Mouse (Mus musculus) ES-E14 (cell line): Measurements from ENCODE around the gene Tshz2. TPM values are rescaled to one million over a fixed set of nuclear protein-coding genes. Genes with fewer than 3 reads are reported as not detected.

ENCODE experiments used
- DNase-seq: peaks from one replicate; pipeline ENCODE4 v3.0.0-alpha.2; 2013; ENCODE audit warnings: low read depth, low spot score
- H3K27ac ChIP-seq: 2 replicates; pipeline ENCODE4 v1.5.1; 2012; ENCODE audit warnings: low read depth, mild to moderate bottlenecking, low read length, moderate library complexity, mixed read lengths; ENCODE audit not compliant: poor library complexity, insufficient read depth, severe bottlenecking
- H3K36me3 ChIP-seq: 2 replicates; pipeline ENCODE4 v1.6.1; 2012; ENCODE audit warnings: mild to moderate bottlenecking, low read length, moderate library complexity, mixed read lengths; ENCODE audit not compliant: control insufficient read depth, poor library complexity, insufficient read depth, severe bottlenecking
- H3K4me1 ChIP-seq, 2 experiments: fragments of 150-350 bp in 1 of 2; sonication (generic) in 1 of 2; 2 replicates each; pipeline ENCODE4 v1.6.1; 2012; ENCODE audit warnings: low read length in 2 of 2, mild to moderate bottlenecking in 1 of 2, mixed read lengths in 1 of 2; ENCODE audit not compliant: control insufficient read depth in 2 of 2, insufficient read depth in 2 of 2, poor library complexity in 1 of 2
- H3K4me3 ChIP-seq, 2 experiments: fragments of 150-350 bp in 1 of 2; sonication (generic) in 1 of 2; 2 replicates each; pipeline ENCODE4 v1.5.1; 2012; ENCODE audit warnings: low read length in 2 of 2, low read depth in 1 of 2, mild to moderate bottlenecking in 1 of 2, mixed read lengths in 1 of 2; ENCODE audit not compliant: insufficient read depth in 1 of 2, poor library complexity in 1 of 2, severe bottlenecking in 1 of 2
- H3K9ac ChIP-seq: 2 replicates; pipeline ENCODE4 v1.6.1; 2012; ENCODE audit warnings: low read depth, mild to moderate bottlenecking, low read length, mixed read lengths; ENCODE audit not compliant: poor library complexity, insufficient read depth, severe bottlenecking
- H3K9me3 ChIP-seq: fragments of 150-350 bp; sonication (generic); 2 replicates; pipeline ENCODE4 v1.6.1; 2012; ENCODE audit warnings: low read depth, mild to moderate bottlenecking, low read length; ENCODE audit not compliant: control insufficient read depth, insufficient read depth
- CHD2 ChIP-seq: IDR thresholded peaks from 2 replicates; pipeline ENCODE4 v1.6.1; 2014; ENCODE audit warnings: mild to moderate bottlenecking, low read depth, low read length, inconsistent platforms
- HCFC1 ChIP-seq: IDR thresholded peaks from 2 replicates; pipeline ENCODE4 v1.6.1; 2012; ENCODE audit warnings: low read length, inconsistent platforms, borderline replicate concordance; ENCODE audit not compliant: insufficient read depth
- MAFK ChIP-seq: IDR thresholded peaks from 2 replicates; pipeline ENCODE4 v1.6.1; 2014; ENCODE audit warnings: mild to moderate bottlenecking, low read depth, low read length, inconsistent platforms; ENCODE audit not compliant: insufficient read depth
- ZC3H11A ChIP-seq: IDR thresholded peaks from 2 replicates; pipeline ENCODE4 v1.6.1; 2012; ENCODE audit warnings: low read depth, mild to moderate bottlenecking, inconsistent platforms, low read length, borderline replicate concordance
- ZNF384 ChIP-seq: IDR thresholded peaks from 2 replicates; pipeline ENCODE4 v1.6.1; 2012; ENCODE audit warnings: low read depth, low read length, inconsistent platforms
- in situ Hi-C, 2 experiments: fragments of 600-800 bp; cut with MboI; formaldehyde crosslinking; loops; one replicate each; pipeline ENCODE4 v1.15.1; 2025; ENCODE audit warnings: low sequenced_read_pairs in 2 of 2, inconsistent platforms in 1 of 2; ENCODE audit not compliant: unreplicated experiment in 2 of 2
- total RNA-seq: library from RNA; depleted of rRNA; stranded (reverse); fragments of 300-350 nt; gene quantifications from 2 replicates; pipeline ENCODE4 v1.2.3, GENCODE M21; 2012

The Tshz2 gene
- total RNA-seq, 1 experiment = 0.27 TPM

GRCm38 (mm10) chr2:169962776-169963175, 330.0 kb downstream of the Tshz2 start:
- H3K4me3 ChIP-seq = no peak overlapping the region

GRCm38 (mm10) chr2:169970481-169970880, 337.7 kb downstream of the Tshz2 start:
- in situ Hi-C loops = no loop called here
- Histone ChIP-seq H3K9me3 (no peaks in the 10 kb centered on the region), H3K36me3 (no peaks in the 10 kb centered on the region), H3K27ac (peak overlapping the region; percentile 49; the same call in 1 of the 2 replicates), H3K9ac (peak overlapping the region; percentile 79; the same call in 1 of the 2 replicates), H3K4me1 (no peaks in the 10 kb centered on the region), H3K4me3 (peak overlapping the region; percentile 61 to 78; a peak in 3 of 4 replicates)
- no peak for DNase-seq
- TF ChIP-seq ZNF384 (no peak), CHD2 (no peak), ZC3H11A (no peak), MAFK (no peak)

More at GRCm38 (mm10) chr2:169962776-169963175, 330.0 kb downstream of the Tshz2 start:
- Histone ChIP-seq H3K4me1 (peaks cover 0 to 2% of the 10 kb centered on the region in 2 experiments; a peak in 1 of 4 replicates), H3K36me3 (no peaks in the 10 kb centered on the region), H3K27ac (no peak overlapping the region), H3K9ac (no peak overlapping the region), H3K9me3 (no peaks in the 10 kb centered on the region)
- no peak for TF ChIP-seq CHD2
- TF ChIP-seq ZC3H11A = no peak
- in situ Hi-C loops = no loop called here
- DNase-seq = no peak

- Histone ChIP-seq H3K4me1 (no peaks in the 10 kb centered on the region), H3K9ac (no peak overlapping the region), H3K36me3 (no peaks in the 10 kb centered on the region), H3K9me3 (no peaks in the 10 kb centered on the region), H3K27ac (no peak overlapping the region), H3K4me3 (no peak overlapping the region)
- in situ Hi-C loops = no loop called here
- no peak for DNase-seq
- TF ChIP-seq MAFK (no peak), HCFC1 (no peak), CHD2 (no peak), ZC3H11A (no peak), ZNF384 (no peak)
These were observed 350.1 kb downstream of the Tshz2 start for GRCm38 (mm10) chr2:169982925-169983324.

- no peak for TF ChIP-seq HCFC1
- TF ChIP-seq CHD2 = no peak
- TF ChIP-seq MAFK = no peak
- no peak for TF ChIP-seq ZNF384
- no peak for TF ChIP-seq ZC3H11A
- Histone ChIP-seq H3K4me1 (no peaks in the 10 kb centered on the region), H3K36me3 (no peaks in the 10 kb centered on the region), H3K9ac (no peak overlapping the region), H3K4me3 (peak overlapping the region in 1 of 2 experiments; percentile 19; a peak in 2 of 4 replicates), H3K27ac (no peak overlapping the region), H3K9me3 (no peaks in the 10 kb centered on the region)
- no peak for DNase-seq
- in situ Hi-C loops = no loop called here
These were observed 354.4 kb downstream of the Tshz2 start for GRCm38 (mm10) chr2:169987186-169987585.

- Histone ChIP-seq H3K27ac (no peak overlapping the region), H3K4me3 (no peak overlapping the region), H3K9me3 (no peaks in the 10 kb centered on the region), H3K4me1 (no peaks in the 10 kb centered on the region), H3K36me3 (no peaks in the 10 kb centered on the region), H3K9ac (no peak overlapping the region)
- in situ Hi-C loops = no loop called here
- no peak for DNase-seq
- no peak for TF ChIP-seq HCFC1
- no peak for TF ChIP-seq CHD2
- TF ChIP-seq ZNF384 = no peak
- TF ChIP-seq ZC3H11A = no peak
- no peak for TF ChIP-seq MAFK
These were observed 356.4 kb downstream of the Tshz2 start for GRCm38 (mm10) chr2:169989186-169989585.
